Mouse (Mus musculus) kidney, postnatal 0 days (tissue): ENCODE results near the gene Pdha2. TPM values are rescaled to one million over a fixed set of nuclear protein-coding genes. Genes with fewer than 3 reads are reported as not detected.

Experiments
- ATAC-seq: fragments of 200-750 bp; cut with Nextera tagmentation; replicated peaks from 2 replicates; pipeline ENCODE4 v1.8.0; 2017; ENCODE audit warnings: low read depth, moderate number of reproducible peaks, moderate TSS enrichment, moderate library complexity; ENCODE audit not compliant: low FRiP score
- DNase-seq: peaks from one replicate; pipeline ENCODE4 v3.0.0-alpha.2; 2016; ENCODE audit warnings: low spot score
- H3K27ac ChIP-seq: fragments of 300-500 bp; sonication (generic); 2 replicates; pipeline ENCODE4 v1.5.1; 2014; ENCODE audit warnings: mild to moderate bottlenecking
- H3K27me3 ChIP-seq: fragments of 300-500 bp; sonication (generic); 2 replicates; pipeline ENCODE4 v1.6.1; 2014; ENCODE audit warnings: low read length, mixed read lengths; ENCODE audit not compliant: insufficient read depth
- H3K36me3 ChIP-seq: fragments of 300-500 bp; sonication (generic); 2 replicates; pipeline ENCODE4 v1.6.1; 2014; ENCODE audit warnings: low read length, mixed read lengths; ENCODE audit not compliant: insufficient read depth
- H3K4me1 ChIP-seq: fragments of 300-500 bp; sonication (generic); replicated peaks from 2 replicates; pipeline ENCODE4 v1.6.1; 2014; ENCODE audit warnings: antibody characterized with exemption, low read length, mixed read lengths; ENCODE audit not compliant: insufficient read depth
- H3K4me2 ChIP-seq: fragments of 300-500 bp; sonication (generic); 2 replicates; pipeline ENCODE4 v1.6.1; 2014; ENCODE audit warnings: mild to moderate bottlenecking, low read length, moderate library complexity, mixed read lengths
- H3K4me3 ChIP-seq: fragments of 300-500 bp; sonication (generic); replicated peaks from 2 replicates; pipeline ENCODE4 v1.5.1; 2014; ENCODE audit warnings: low read depth, low read length
- H3K9ac ChIP-seq: fragments of 300-500 bp; sonication (generic); 2 replicates; pipeline ENCODE4 v1.6.1; 2014; ENCODE audit warnings: low read depth, low read length
- H3K9me3 ChIP-seq: fragments of 300-500 bp; sonication (generic); replicated peaks from 2 replicates; pipeline ENCODE4 v1.6.1; 2016; ENCODE audit warnings: low read length, inconsistent platforms, mixed read lengths
- CTCF ChIP-seq: IDR thresholded peaks from 2 replicates; pipeline ENCODE4 v1.5.1; 2016; ENCODE audit warnings: antibody characterized with exemption, low read depth, mild to moderate bottlenecking, moderate library complexity
- WGBS: fragments of 180-500 bp; shearing (Covaris S2); extraction: QIAGEN DNeasy Blood & Tissue Kit; methylation state at CpG from one replicate; pipeline ENCODE4 v1.1.7; 2014; 5-methylcytosine and 5-hydroxymethylcytosine counted together
- polyA plus RNA-seq: library from polyadenylated mRNA; unstranded; fragments of >200 nt; fragmentation: Nextera tagmentation; extraction: Ambion mirVana; gene quantifications from 2 replicates; pipeline ENCODE4 v1.2.1, GENCODE M21; 2015

Pdha2 gene
- polyA plus RNA-seq, 1 experiment from 2014 or later, result not detected

DNA sequence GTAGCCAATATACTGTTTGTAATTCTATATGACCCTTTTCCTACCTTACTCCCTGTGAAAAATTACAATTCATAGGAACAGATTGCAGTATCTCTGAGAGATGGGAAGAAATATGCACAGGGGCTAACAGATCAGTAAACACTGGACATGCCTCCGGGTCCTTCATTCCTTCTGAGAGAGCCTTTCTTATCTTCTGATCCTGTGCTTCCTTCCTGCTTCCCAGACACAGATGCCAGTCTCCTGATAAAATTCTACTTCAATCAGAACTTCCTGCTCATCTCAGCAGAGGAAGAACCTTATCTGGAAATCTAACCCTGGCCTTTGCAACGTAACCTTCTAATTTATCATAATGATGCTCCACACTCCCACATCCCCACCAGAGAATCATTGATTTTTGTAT lies 6.4 kb upstream of the Pdha2 start:
- Histone ChIP-seq H3K4me2 (no peak overlapping the region), H3K9ac (no peak overlapping the region), H3K4me1 (no peaks in the 10 kb centered on the region), H3K27ac (no peak overlapping the region), H3K27me3 (no peaks in the 10 kb centered on the region), H3K4me3 (no peak overlapping the region), H3K9me3 (no peaks in the 10 kb centered on the region), H3K36me3 (no peaks in the 10 kb centered on the region)
- TF ChIP-seq CTCF, result no peak
- DNase-seq (peak; percentile 31), ATAC-seq (no peak)
- 27% methylated on average over 2 of the region's 2 CpGs for WGBS

DNA sequence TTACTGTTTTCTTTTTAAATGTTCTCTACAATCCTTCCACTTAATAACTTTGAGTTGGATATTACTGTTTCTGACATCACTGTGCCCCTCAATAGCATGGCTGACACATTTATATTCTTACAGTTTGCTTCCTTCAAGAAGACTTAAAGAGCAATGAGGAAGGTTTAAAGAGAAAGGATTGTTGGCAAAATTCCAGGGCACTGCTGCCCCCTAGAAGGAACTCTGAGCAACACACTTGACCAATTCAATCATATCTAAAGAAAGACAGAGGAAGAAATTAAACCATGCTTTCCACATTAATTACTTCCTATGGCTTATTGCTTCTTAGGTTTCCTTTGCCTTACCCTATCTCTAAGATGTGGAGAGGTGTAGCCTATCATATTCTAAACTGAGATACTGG lies 4.8 kb upstream of the Pdha2 start:
- DNase-seq, result peak; percentile 38
- H3K27ac ChIP-seq, result no peak overlapping the region
- H3K36me3 ChIP-seq, result no peaks in the 10 kb centered on the region
- H3K27me3 ChIP-seq, result no peaks in the 10 kb centered on the region
- no peaks in the 10 kb centered on the region for H3K9me3 ChIP-seq
- H3K4me2 ChIP-seq, result no peak overlapping the region
- no peak for ATAC-seq
- H3K9ac ChIP-seq, result no peak overlapping the region
- H3K4me3 ChIP-seq, result no peak overlapping the region
- peak; percentile 60 for TF ChIP-seq CTCF
- H3K4me1 ChIP-seq, result no peaks in the 10 kb centered on the region

GRCm38 (mm10) chr3:141216237-141216636 lies 4.1 kb upstream of the Pdha2 start:
- Histone ChIP-seq H3K9ac (no peak overlapping the region), H3K27ac (no peak overlapping the region), H3K36me3 (no peaks in the 10 kb centered on the region), H3K27me3 (no peaks in the 10 kb centered on the region), H3K9me3 (peaks cover 3% of the 10 kb centered on the region; the same call in 1 of the 2 replicates), H3K4me1 (no peaks in the 10 kb centered on the region), H3K4me3 (no peak overlapping the region), H3K4me2 (no peak overlapping the region)
- TF ChIP-seq CTCF, result no peak
- 74% methylated on average over 6 of the region's 6 CpGs for WGBS
- DNase-seq (no peak), ATAC-seq (no peak)

DNA sequence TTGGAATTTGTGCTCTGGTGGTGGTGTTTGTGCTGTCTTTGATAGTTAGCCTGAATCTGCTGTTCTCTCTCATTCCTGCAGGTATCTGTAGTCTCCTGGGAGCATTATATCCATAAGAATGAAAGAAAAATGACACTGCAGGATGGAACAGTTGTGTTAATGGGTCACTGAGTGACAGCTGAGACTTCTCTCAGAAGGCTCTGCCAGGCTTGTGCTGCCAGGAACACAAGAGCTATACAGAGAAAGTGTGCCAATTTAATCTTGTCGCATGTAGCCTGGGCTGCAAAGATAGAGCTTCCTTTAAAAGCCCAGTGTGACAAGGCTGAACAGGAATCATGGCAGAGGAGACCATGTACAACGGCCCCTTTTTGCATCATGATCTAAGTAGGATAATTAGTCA lies 2.6 kb upstream of the Pdha2 start:
- H3K4me1 ChIP-seq, result no peaks in the 10 kb centered on the region
- H3K9ac ChIP-seq, result no peak overlapping the region
- H3K36me3 ChIP-seq, result no peaks in the 10 kb centered on the region
- DNase-seq (no peak), ATAC-seq (no peak)
- 84% methylated on average over 2 of the region's 2 CpGs for WGBS
- no peak overlapping the region for H3K27ac ChIP-seq
- TF ChIP-seq CTCF, result no peak
- no peaks in the 10 kb centered on the region for H3K27me3 ChIP-seq
- peaks cover 4% of the 10 kb centered on the region; the same call in 1 of the 2 replicates for H3K9me3 ChIP-seq
- no peak overlapping the region for H3K4me2 ChIP-seq
- no peak overlapping the region for H3K4me3 ChIP-seq

- H3K4me3 ChIP-seq, result no peak overlapping the region
- no peaks in the 10 kb centered on the region for H3K27me3 ChIP-seq
- H3K27ac ChIP-seq, result no peak overlapping the region
- no peak for ATAC-seq
- H3K4me2 ChIP-seq, result no peak overlapping the region
- H3K9me3 ChIP-seq, result peaks cover 4% of the 10 kb centered on the region; the same call in 1 of the 2 replicates
- H3K4me1 ChIP-seq, result no peaks in the 10 kb centered on the region
- H3K36me3 ChIP-seq, result no peaks in the 10 kb centered on the region
- H3K9ac ChIP-seq, result no peak overlapping the region
- no peak for TF ChIP-seq CTCF
- DNase-seq, result no peak
Measured at GRCm38 (mm10) chr3:141214197-141214596, 2.0 kb upstream of the Pdha2 start.

DNA sequence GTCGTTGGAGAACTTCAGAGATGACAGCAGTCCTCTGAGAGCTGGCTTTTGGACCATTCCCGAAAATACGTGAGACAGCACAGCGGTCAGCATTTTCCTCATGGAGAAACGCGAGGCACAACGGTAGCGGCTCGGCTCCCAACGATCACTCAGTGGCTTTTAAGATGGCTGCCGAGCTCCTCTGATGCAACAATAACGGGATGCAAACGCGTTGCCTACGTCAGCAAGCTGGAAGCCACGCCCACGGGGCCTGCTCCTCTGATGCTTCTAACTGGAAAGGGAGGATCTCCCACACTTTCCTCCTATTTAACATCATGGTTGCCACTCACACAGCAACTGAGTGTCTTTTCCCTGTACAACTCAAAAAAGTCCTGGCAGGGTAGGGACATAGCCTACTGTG lies 511 bp downstream of the Pdha2 start:
- 98% methylated on average over 17 of the region's 17 CpGs for WGBS
- H3K4me3 ChIP-seq, result no peak overlapping the region
- no peak for TF ChIP-seq CTCF
- no peak for ATAC-seq
- H3K36me3 ChIP-seq, result no peaks in the 10 kb centered on the region
- H3K4me2 ChIP-seq, result no peak overlapping the region
- H3K9ac ChIP-seq, result no peak overlapping the region
- H3K27ac ChIP-seq, result no peak overlapping the region
- no peaks in the 10 kb centered on the region for H3K4me1 ChIP-seq
- peaks cover 4% of the 10 kb centered on the region; the same call in 1 of the 2 replicates for H3K9me3 ChIP-seq
- no peaks in the 10 kb centered on the region for H3K27me3 ChIP-seq
- no peak for DNase-seq

GRCm38 (mm10) chr3:141201766-141202165 lies 10.4 kb downstream of the Pdha2 start:
- no peaks in the 10 kb centered on the region for H3K27me3 ChIP-seq
- no peak overlapping the region for H3K4me3 ChIP-seq
- H3K4me1 ChIP-seq, result no peaks in the 10 kb centered on the region
- H3K36me3 ChIP-seq, result no peaks in the 10 kb centered on the region
- 42% methylated on average over 2 of the region's 2 CpGs for WGBS
- no peak overlapping the region for H3K9ac ChIP-seq
- H3K9me3 ChIP-seq, result no peaks in the 10 kb centered on the region
- ATAC-seq (no peak), DNase-seq (no peak)
- no peak overlapping the region for H3K27ac ChIP-seq
- TF ChIP-seq CTCF, result no peak
- no peak overlapping the region for H3K4me2 ChIP-seq
